Mouse (Mus musculus): ENCODE results near the gene Prdx2.

- TF ChIP-seq MAFK (IDR thresholded peaks at IDR 0.05; ENCODE audit: insufficient read depth, low read depth, low read length) (no peak), ZNF384 (IDR thresholded peaks at IDR 0.05; ENCODE audit: low read depth, low read length) (no peak), CHD2 (IDR thresholded peaks at IDR 0.05; ENCODE audit: low read depth, low read length) (no peak)
These were observed 5.3 kb downstream of the Prdx2 start for GRCm38 (mm10) chr8:84974543-84975142.
